Mouse (Mus musculus): ENCODE data around the gene Henmt1. TPM values are rescaled to one million over a fixed set of nuclear protein-coding genes. Genes with fewer than 3 reads are reported as not detected.

Gene Henmt1
- polyA plus RNA-seq, 1 experiment = not detected

- TF ChIP-seq GATA1 (IDR thresholded peaks at IDR 0.05; ENCODE audit: borderline replicate concordance, low read length) (no peak), FLI1 (IDR thresholded peaks at IDR 0.05; ENCODE audit: low read length) (no peak)
- peaks cover 21% of the 10 kb centered on the region for H3K4me1 ChIP-seq
- H3K4me3 ChIP-seq (replicated peaks) = peak overlapping the region; percentile 51
- H3K9me3 ChIP-seq = peaks cover 17% of the 10 kb centered on the region
- no peaks in the 10 kb centered on the region for H3K27me3 ChIP-seq (replicated peaks)
- H3K36me3 ChIP-seq (replicated peaks; ENCODE audit: low read length) = no peaks in the 10 kb centered on the region
Observed at GRCm38 (mm10) chr3:108933557-108933956, 6.1 kb upstream of the Henmt1 start.

DNA sequence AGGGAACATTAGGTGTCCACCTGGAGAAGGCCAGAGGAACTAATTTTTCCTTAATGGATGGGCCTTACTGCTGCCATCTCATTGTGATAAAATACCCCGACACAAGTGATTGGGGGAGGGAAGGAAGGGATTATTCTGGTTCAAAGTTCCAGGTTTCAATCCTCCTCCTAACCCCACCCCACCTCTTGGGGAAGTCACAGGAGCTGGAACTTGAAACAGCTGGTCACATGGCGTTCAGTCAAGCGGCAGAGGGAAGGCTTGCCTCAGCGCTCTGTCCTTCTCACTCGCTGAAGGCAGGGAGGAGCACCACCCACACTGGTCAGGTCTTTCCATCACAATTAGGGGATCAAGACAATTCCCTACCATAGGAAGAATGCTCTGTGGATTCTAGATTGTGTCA, 982 bp upstream of the Henmt1 start:
- no peaks in the 10 kb centered on the region for H3K36me3 ChIP-seq (replicated peaks; ENCODE audit: low read length)
- H3K4me3 ChIP-seq (replicated peaks) = peak overlapping the region; percentile 43
- peaks cover 11% of the 10 kb centered on the region for H3K4me1 ChIP-seq
- H3K27me3 ChIP-seq (replicated peaks) = peaks cover 2% of the 10 kb centered on the region
- TF ChIP-seq GATA1 (IDR thresholded peaks at IDR 0.05; ENCODE audit: borderline replicate concordance, low read length) = no peak
- no peak for TF ChIP-seq FLI1 (IDR thresholded peaks at IDR 0.05; ENCODE audit: low read length)
- peaks cover 37% of the 10 kb centered on the region for H3K9me3 ChIP-seq

GRCm38 (mm10) chr3:108940001-108940633, 444 bp downstream of the Henmt1 start, which contains the start of gene Gm9857:
Gm9857 (minus strand) TSS chr3:108940445.
- TF ChIP-seq FLI1 (IDR thresholded peaks at IDR 0.05; ENCODE audit: low read length) = no peak
- peak within 1 kb of the TSS; percentile 65 for H3K4me3 ChIP-seq (replicated peaks)
- no peaks in the 10 kb centered on the region for H3K36me3 ChIP-seq (replicated peaks; ENCODE audit: low read length)
- H3K9me3 ChIP-seq = peaks cover 34% of the 10 kb centered on the region
- no peaks in the 10 kb centered on the region for H3K4me1 ChIP-seq
- H3K27me3 ChIP-seq (replicated peaks) = peaks cover 2% of the 10 kb centered on the region

- no peaks in the 10 kb centered on the region for H3K4me1 ChIP-seq
- H3K4me3 ChIP-seq (replicated peaks) = no peak overlapping the region
- TF ChIP-seq FLI1 (IDR thresholded peaks at IDR 0.05; ENCODE audit: low read length) (no peak), GATA1 (IDR thresholded peaks at IDR 0.05; ENCODE audit: borderline replicate concordance, low read length) (no peak)
- peaks cover 2% of the 10 kb centered on the region for H3K27me3 ChIP-seq (replicated peaks)
- no peaks in the 10 kb centered on the region for H3K36me3 ChIP-seq (replicated peaks; ENCODE audit: low read length)
- H3K9me3 ChIP-seq = peaks cover 34% of the 10 kb centered on the region
Observed at GRCm38 (mm10) chr3:108940996-108941395, 1.3 kb downstream of the Henmt1 start.

DNA sequence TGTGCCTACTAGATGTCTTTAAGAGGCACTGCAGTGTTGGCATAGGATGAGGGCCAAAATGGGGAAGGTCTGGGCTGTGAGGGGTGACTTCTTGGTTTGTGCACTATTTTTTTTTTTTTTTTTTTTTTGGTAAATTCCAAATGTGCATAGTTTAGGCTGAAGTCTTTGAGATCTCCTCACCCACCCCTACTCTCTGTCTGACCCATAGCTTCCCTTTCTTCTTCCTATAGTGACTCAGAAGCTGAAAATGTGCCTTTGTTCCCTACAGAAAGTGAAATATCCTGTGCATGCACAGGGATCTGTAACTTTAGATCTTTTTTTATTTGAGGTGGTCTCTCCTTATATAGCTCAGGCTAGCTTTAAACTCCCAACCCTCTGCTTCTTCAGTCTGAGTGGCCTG, 18.3 kb downstream of the Henmt1 start:
- Histone ChIP-seq H3K27me3 (replicated peaks) (peaks cover 5% of the 10 kb centered on the region), H3K36me3 (replicated peaks; ENCODE audit: low read length) (no peaks in the 10 kb centered on the region), H3K4me1 (peaks cover 50% of the 10 kb centered on the region), H3K9me3 (no peaks in the 10 kb centered on the region), H3K4me3 (replicated peaks) (no peak overlapping the region)
- TF ChIP-seq FLI1 (IDR thresholded peaks at IDR 0.05; ENCODE audit: low read length) = no peak
- TF ChIP-seq GATA1 (IDR thresholded peaks at IDR 0.05; ENCODE audit: borderline replicate concordance, low read length) = no peak

DNA sequence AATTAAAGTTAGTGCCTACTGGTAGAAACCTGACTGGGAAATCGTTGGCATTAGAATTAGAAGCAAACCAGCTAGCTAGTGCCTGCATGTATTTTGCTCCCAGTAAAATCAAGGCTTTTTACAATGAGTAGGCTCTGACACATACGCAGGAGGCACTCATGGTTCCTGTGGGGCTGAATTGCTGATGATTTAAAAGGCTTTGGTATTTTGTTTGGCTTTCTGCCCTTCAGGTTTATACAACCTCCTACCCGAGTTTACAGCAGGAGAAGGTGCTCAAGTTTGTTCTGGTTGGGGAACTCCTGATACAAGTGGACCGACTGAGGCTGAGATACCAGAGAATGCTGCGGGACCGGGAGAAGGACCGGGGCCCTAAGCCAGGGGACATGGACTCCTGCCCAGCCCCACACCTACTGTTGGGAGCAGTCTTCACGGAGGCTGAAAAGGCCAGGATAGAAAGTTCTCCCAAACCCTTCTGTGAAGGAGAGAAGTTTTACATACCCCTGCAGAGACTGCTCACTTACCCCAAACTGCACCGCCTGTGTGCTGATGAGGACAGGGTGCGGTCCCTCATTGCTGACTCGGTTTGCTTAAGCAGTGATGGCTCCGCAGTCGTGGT, 20.1 kb downstream of the Henmt1 start:
- H3K9me3 ChIP-seq = no peaks in the 10 kb centered on the region
- TF ChIP-seq FLI1 (IDR thresholded peaks at IDR 0.05; ENCODE audit: low read length) (no peak), GATA1 (IDR thresholded peaks at IDR 0.05; ENCODE audit: borderline replicate concordance, low read length) (no peak)
- peaks cover 52% of the 10 kb centered on the region for H3K4me1 ChIP-seq
- peaks cover 4% of the 10 kb centered on the region for H3K36me3 ChIP-seq (replicated peaks; ENCODE audit: low read length)
- H3K4me3 ChIP-seq (replicated peaks) = no peak overlapping the region
- H3K27me3 ChIP-seq (replicated peaks) = peaks cover 5% of the 10 kb centered on the region

GRCm38 (mm10) chr3:108961226-108961625, 21.6 kb downstream of the Henmt1 start:
- no peaks in the 10 kb centered on the region for H3K9me3 ChIP-seq
- TF ChIP-seq GATA1 (IDR thresholded peaks at IDR 0.05; ENCODE audit: borderline replicate concordance, low read length) = no peak
- TF ChIP-seq FLI1 (IDR thresholded peaks at IDR 0.05; ENCODE audit: low read length) = no peak
- peaks cover 67% of the 10 kb centered on the region for H3K4me1 ChIP-seq
- peaks cover 5% of the 10 kb centered on the region for H3K27me3 ChIP-seq (replicated peaks)
- peaks cover 11% of the 10 kb centered on the region for H3K36me3 ChIP-seq (replicated peaks; ENCODE audit: low read length)
- H3K4me3 ChIP-seq (replicated peaks) = peak overlapping the region; percentile 8

DNA sequence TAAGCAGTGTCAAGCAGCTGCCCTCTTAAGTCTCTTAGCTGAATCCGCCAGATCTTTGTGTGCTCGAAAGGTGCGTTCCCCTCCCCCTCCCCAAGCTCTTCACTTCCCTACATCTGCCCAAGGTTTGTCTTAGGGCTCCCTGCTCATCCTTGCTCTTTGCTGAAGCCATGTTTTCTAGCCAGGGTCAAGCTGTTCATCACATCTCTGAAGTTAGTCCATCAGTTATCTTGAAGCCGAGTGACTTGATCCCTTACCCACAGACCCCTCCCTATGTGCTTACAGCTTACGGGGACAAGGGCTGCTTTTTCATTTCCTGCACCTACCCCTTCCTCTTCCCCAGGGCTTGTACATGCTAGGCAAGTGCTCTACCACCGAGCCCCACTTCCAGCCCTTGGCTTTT, 22.0 kb downstream of the Henmt1 start:
- TF ChIP-seq FLI1 (IDR thresholded peaks at IDR 0.05; ENCODE audit: low read length) (no peak), GATA1 (IDR thresholded peaks at IDR 0.05; ENCODE audit: borderline replicate concordance, low read length) (no peak)
- Histone ChIP-seq H3K4me1 (peaks cover 71% of the 10 kb centered on the region), H3K4me3 (replicated peaks) (no peak overlapping the region), H3K36me3 (replicated peaks; ENCODE audit: low read length) (peaks cover 11% of the 10 kb centered on the region), H3K27me3 (replicated peaks) (peaks cover 5% of the 10 kb centered on the region), H3K9me3 (no peaks in the 10 kb centered on the region)

DNA sequence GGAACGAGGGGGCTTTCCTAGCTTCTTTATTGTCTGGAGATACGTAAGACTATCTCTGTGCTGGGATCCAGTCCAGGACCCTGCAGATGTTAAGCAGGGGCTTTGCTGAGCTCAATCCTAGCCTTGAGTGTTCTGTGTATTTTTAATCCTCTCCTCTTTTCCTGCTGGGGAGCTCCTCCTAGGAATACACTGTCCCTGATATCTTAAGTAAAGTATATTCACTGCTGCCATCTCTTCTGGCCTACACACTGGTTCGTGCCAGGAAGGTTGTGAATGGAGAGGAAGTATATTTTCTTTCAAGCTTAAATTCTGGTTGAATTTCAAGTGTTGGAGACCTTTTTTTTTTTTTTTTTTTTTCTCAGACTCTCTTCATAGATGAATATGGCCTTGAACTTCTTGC, 23.6 kb downstream of the Henmt1 start:
- Histone ChIP-seq H3K4me1 (peaks cover 82% of the 10 kb centered on the region), H3K27me3 (replicated peaks) (peaks cover 5% of the 10 kb centered on the region), H3K36me3 (replicated peaks; ENCODE audit: low read length) (peaks cover 11% of the 10 kb centered on the region), H3K4me3 (replicated peaks) (no peak overlapping the region), H3K9me3 (no peaks in the 10 kb centered on the region)
- no peak for TF ChIP-seq FLI1 (IDR thresholded peaks at IDR 0.05; ENCODE audit: low read length)
- TF ChIP-seq GATA1 (IDR thresholded peaks at IDR 0.05; ENCODE audit: borderline replicate concordance, low read length) = no peak

DNA sequence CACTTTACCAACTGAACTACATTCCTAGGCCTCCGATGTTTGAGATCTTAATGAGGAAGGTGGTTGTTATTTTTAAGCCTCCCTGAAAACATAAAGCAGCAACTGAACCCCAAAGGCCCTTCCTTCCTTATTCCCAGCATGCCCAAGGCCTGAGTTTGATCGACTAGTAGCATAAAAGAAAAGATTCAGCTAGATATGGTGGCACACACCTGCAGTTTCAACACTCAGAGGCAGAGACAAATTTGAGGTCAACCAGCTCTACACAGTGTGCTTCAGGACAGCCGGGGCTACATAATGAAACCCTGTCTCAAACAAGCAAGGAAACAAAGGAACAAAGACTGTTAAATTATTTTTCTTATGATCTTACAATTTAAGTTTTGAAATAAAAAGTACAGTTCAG, 24.1 kb downstream of the Henmt1 start:
- H3K4me3 ChIP-seq (replicated peaks) = no peak overlapping the region
- peaks cover 78% of the 10 kb centered on the region for H3K4me1 ChIP-seq
- H3K9me3 ChIP-seq = no peaks in the 10 kb centered on the region
- H3K36me3 ChIP-seq (replicated peaks; ENCODE audit: low read length) = peaks cover 11% of the 10 kb centered on the region
- H3K27me3 ChIP-seq (replicated peaks) = peaks cover 5% of the 10 kb centered on the region
- no peak for TF ChIP-seq FLI1 (IDR thresholded peaks at IDR 0.05; ENCODE audit: low read length)
- TF ChIP-seq GATA1 (IDR thresholded peaks at IDR 0.05; ENCODE audit: borderline replicate concordance, low read length) = no peak
